Mouse (Mus musculus) ovary, postnatal 36 days (tissue): ENCODE data around the gene Ubc.

ENCODE experiments used
- DNase-seq: peaks from one replicate; pipeline ENCODE4 v3.0.0; 2022; ENCODE audit warnings: low spot score, mixed read lengths

The Ubc gene

GRCm38 (mm10) chr5:125382673-125383558 lies 7.1 kb downstream of the Ubc start:
- DNase-seq = peak; percentile 44

- DNase-seq = no peak
These were observed 7.9 kb downstream of the Ubc start for GRCm38 (mm10) chr5:125381954-125382672.

GRCm38 (mm10) chr5:125378919-125379318 lies 11.1 kb downstream of the Ubc start:
- DNase-seq = no peak

GRCm38 (mm10) chr5:125377214-125377613 lies 12.8 kb downstream of the Ubc start:
- no peak for DNase-seq

- DNase-seq = no peak
These were observed 14.1 kb downstream of the Ubc start for GRCm38 (mm10) chr5:125375871-125376270.

GRCm38 (mm10) chr5:125372027-125372426 lies 18.0 kb downstream of the Ubc start:
- DNase-seq = no peak

GRCm38 (mm10) chr5:125370950-125371693 lies 18.9 kb downstream of the Ubc start:
- DNase-seq = no peak

GRCm38 (mm10) chr5:125368568-125368967 lies 21.4 kb downstream of the Ubc start:
- DNase-seq = peak; percentile 40

GRCm38 (mm10) chr5:125368156-125368555 lies 21.8 kb downstream of the Ubc start:
- no peak for DNase-seq

- no peak for DNase-seq
These were observed 25.1 kb downstream of the Ubc start for GRCm38 (mm10) chr5:125364851-125365429.

- DNase-seq = peak; percentile 33
These were observed 26.1 kb downstream of the Ubc start for GRCm38 (mm10) chr5:125363894-125364293.

GRCm38 (mm10) chr5:125360981-125361510 lies 29.0 kb downstream of the Ubc start:
- no peak for DNase-seq

- no peak for DNase-seq
These were observed 29.4 kb downstream of the Ubc start for GRCm38 (mm10) chr5:125360566-125360965.

GRCm38 (mm10) chr5:125358270-125358608 lies 31.8 kb downstream of the Ubc start:
- DNase-seq = no peak

GRCm38 (mm10) chr5:125357543-125358269 lies 32.3 kb downstream of the Ubc start:
- DNase-seq = no peak

GRCm38 (mm10) chr5:125355650-125356049 lies 34.4 kb downstream of the Ubc start:
- DNase-seq = no peak

- no peak for DNase-seq
These were observed 35.0 kb downstream of the Ubc start for GRCm38 (mm10) chr5:125354885-125355492.

- DNase-seq = no peak
These were observed 37.2 kb downstream of the Ubc start for GRCm38 (mm10) chr5:125352781-125353294.

GRCm38 (mm10) chr5:125351939-125352338 lies 38.1 kb downstream of the Ubc start:
- DNase-seq = no peak

- DNase-seq = no peak
These were observed 38.9 kb downstream of the Ubc start for GRCm38 (mm10) chr5:125351057-125351456.

GRCm38 (mm10) chr5:125349391-125349790 lies 40.6 kb downstream of the Ubc start:
- no peak for DNase-seq
